Mouse (Mus musculus) olfactory bulb, adult 2 months (tissue): ENCODE data around the gene Sox18.

Source experiments
- CTCF ChIP-seq: fragments of 200-500 bp; IDR thresholded peaks from 2 replicates; pipeline ENCODE4 v1.5.1; 2012; ENCODE audit warnings: low read depth, mild to moderate bottlenecking, low read length, moderate library complexity; ENCODE audit not compliant: insufficient read depth
- POLR2A ChIP-seq: fragments of 200-500 bp; IDR thresholded peaks from 2 replicates; pipeline ENCODE4 v1.6.1; 2012; ENCODE audit warnings: mild to moderate bottlenecking, low read depth, low read length, moderate library complexity; ENCODE audit not compliant: insufficient read depth

DNA sequence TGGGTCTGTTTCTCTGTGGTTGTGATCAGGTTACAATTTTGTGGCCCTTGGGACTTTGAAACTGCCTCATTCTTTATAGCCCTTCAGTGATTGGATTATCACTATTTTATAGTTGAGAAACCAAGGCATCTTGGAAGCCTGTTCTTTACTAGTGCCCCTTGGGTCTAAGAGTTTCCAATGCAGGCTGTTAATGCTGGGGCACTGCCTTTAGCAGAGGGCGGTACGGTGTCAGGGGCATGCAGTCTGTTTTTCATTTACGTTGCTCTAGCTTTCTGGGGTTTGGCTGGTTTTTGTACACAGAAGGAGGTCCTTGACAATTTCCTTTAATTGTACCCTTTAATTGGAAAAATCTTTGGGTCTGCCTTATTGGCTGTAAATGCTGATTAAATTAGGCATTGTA, 25.8 kb downstream of the Sox18 start:
- no peak for TF ChIP-seq CTCF
- no peak for TF ChIP-seq POLR2A
